Mouse (Mus musculus): ENCODE measurements around the gene Dixdc1. TPM values are rescaled to one million over a fixed set of nuclear protein-coding genes. Genes with fewer than 3 reads are reported as not detected.

Dixdc1 gene
- polyA plus RNA-seq, 1 experiment from 2014 or later = 31.6 TPM

GRCm38 (mm10) chr9:50750706-50751105, 11.4 kb upstream of the Dixdc1 start:
- WGBS = 74% methylated on average over 6 of the region's 6 CpGs
- Histone ChIP-seq H3K36me3 (ENCODE audit: control insufficient read depth, insufficient read depth, low read length) (no peaks in the 10 kb centered on the region), H3K4me2 (ENCODE audit: low read length) (no peak overlapping the region), H3K4me1 (ENCODE audit: control insufficient read depth, insufficient read depth, low read depth, low read length) (no peaks in the 10 kb centered on the region; the same call in 1 of the 2 replicates), H3K27me3 (replicated peaks; ENCODE audit: control insufficient read depth, insufficient read depth, low read length) (0 out of 2 replicates have a peak, but pooled peaks cover 2% of the 10 kb centered on the region), H3K27ac (ENCODE audit: low read depth, low read length) (no peak overlapping the region), H3K4me3 (ENCODE audit: low read length) (no peak overlapping the region), H3K9me3 (ENCODE audit: control insufficient read depth, low read length) (no peaks in the 10 kb centered on the region), H3K9ac (ENCODE audit: low read depth, low read length) (no peak overlapping the region)
- ATAC-seq = no peak

DNA sequence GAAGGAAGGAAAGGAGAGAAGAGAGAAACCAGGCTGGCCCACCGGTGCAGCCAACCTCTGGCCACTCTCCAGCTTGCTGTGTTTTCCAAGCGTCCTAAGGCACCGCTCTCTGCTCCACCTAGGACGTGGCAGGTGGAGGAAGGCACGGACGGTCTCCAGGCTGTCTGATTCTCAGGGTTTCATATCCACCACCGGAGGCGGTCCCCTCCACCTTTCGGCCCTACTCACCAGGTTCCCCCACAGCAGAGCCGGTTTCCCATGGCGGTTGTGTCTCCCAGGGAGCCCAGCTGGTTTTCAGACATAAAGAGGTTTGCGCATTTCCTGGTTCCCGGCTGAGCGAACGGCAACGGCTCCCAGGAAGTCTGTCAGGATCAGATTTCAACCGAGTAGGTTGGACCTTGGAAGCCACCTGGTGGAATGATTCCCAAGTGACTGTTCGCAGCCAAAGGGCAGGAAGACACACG, 6.9 kb upstream of the Dixdc1 start, which contains the start of gene 2310030G06Rik:
Gene 2310030G06Rik (minus strand): TSS at position 323 of the 464 bp plus-strand sequence.
- peak within 1 kb of the TSS; percentile 57 for H3K9ac ChIP-seq (ENCODE audit: low read depth, low read length)
- peak within 1 kb of the TSS; percentile 66 for H3K4me2 ChIP-seq (ENCODE audit: low read length)
- peak within 1 kb of the TSS; percentile 37 for H3K4me3 ChIP-seq (ENCODE audit: low read length)
- no peaks in the 10 kb centered on the region for H3K4me1 ChIP-seq (ENCODE audit: control insufficient read depth, insufficient read depth, low read depth, low read length)
- H3K36me3 ChIP-seq (ENCODE audit: control insufficient read depth, insufficient read depth, low read length) = no peaks in the 10 kb centered on the region
- no peaks in the 10 kb centered on the region for H3K9me3 ChIP-seq (ENCODE audit: control insufficient read depth, low read length)
- ATAC-seq = 0 out of 2 replicates have a peak, but pooled peaks have one; percentile 14
- 2% methylated on average over 19 of the region's 19 CpGs for WGBS
- no peak within 1 kb of the TSS for H3K27ac ChIP-seq (ENCODE audit: low read depth, low read length)
- H3K27me3 ChIP-seq (replicated peaks; ENCODE audit: control insufficient read depth, insufficient read depth, low read length) = 0 out of 2 replicates have a peak, but pooled peaks cover 2% of the 10 kb centered on the region

DNA sequence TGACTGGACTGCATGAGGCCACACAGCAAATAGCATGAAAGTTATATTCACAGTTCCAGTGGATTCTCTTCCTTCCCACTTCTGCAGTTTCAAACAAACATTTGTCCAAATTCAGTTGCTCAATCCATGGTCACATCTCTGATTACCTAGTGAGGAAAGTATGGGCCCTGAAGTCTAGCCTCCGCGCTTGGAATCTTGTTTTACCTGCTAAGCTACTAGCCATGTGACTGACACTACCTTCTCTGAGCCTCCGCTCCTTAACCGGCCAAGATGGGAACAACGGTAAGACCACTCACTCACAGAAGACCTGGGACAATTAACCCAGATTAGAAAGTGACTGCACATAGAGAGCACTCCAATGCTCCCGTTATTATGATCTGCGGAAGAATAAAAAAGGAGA, 6.5 kb upstream of the Dixdc1 start:
- Histone ChIP-seq H3K4me1 (ENCODE audit: control insufficient read depth, insufficient read depth, low read depth, low read length) (no peaks in the 10 kb centered on the region), H3K27me3 (replicated peaks; ENCODE audit: control insufficient read depth, insufficient read depth, low read length) (0 out of 2 replicates have a peak, but pooled peaks cover 2% of the 10 kb centered on the region), H3K27ac (ENCODE audit: low read depth, low read length) (no peak overlapping the region), H3K4me2 (ENCODE audit: low read length) (peak overlapping the region; percentile 66), H3K4me3 (ENCODE audit: low read length) (peak overlapping the region; percentile 37), H3K9me3 (ENCODE audit: control insufficient read depth, low read length) (no peaks in the 10 kb centered on the region), H3K36me3 (ENCODE audit: control insufficient read depth, insufficient read depth, low read length) (no peaks in the 10 kb centered on the region), H3K9ac (ENCODE audit: low read depth, low read length) (peak overlapping the region; percentile 57)
- WGBS = 19% methylated on average over 7 of the region's 7 CpGs
- no peak for ATAC-seq

DNA sequence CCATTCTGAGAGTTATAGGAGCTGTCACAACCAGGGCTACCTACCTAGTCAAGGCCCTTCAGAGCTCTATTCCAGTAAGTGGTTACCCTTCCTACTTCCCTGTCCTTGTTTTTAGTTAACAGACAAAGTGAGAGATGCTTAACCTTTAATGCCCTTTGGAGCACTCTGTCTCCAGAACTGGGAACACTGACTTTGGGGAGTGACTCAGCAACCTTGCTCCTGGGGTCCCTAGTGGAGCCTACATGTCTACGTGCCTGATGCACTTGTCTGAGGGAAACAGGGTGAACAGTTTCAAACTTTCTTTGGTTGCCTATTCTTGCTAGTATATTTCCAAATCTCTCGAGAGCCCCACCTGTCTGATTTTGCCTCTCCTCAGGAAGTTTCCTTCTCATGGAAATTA, 3.4 kb upstream of the Dixdc1 start:
- no peaks in the 10 kb centered on the region for H3K9me3 ChIP-seq (ENCODE audit: control insufficient read depth, low read length)
- H3K36me3 ChIP-seq (ENCODE audit: control insufficient read depth, insufficient read depth, low read length) = no peaks in the 10 kb centered on the region
- 0 out of 2 replicates have a peak, but pooled peaks cover 2% of the 10 kb centered on the region for H3K27me3 ChIP-seq (replicated peaks; ENCODE audit: control insufficient read depth, insufficient read depth, low read length)
- 72% methylated on average over 2 of the region's 2 CpGs for WGBS
- ATAC-seq = no peak
- no peak overlapping the region for H3K27ac ChIP-seq (ENCODE audit: low read depth, low read length)
- H3K4me1 ChIP-seq (ENCODE audit: control insufficient read depth, insufficient read depth, low read depth, low read length) = peaks cover 4% of the 10 kb centered on the region; the same call in 1 of the 2 replicates
- no peak overlapping the region for H3K4me3 ChIP-seq (ENCODE audit: low read length)
- H3K9ac ChIP-seq (ENCODE audit: low read depth, low read length) = no peak overlapping the region
- no peak overlapping the region for H3K4me2 ChIP-seq (ENCODE audit: low read length)

- no peak overlapping the region for H3K27ac ChIP-seq (ENCODE audit: low read depth, low read length)
- H3K9ac ChIP-seq (ENCODE audit: low read depth, low read length) = no peak overlapping the region
- ATAC-seq = no peak
- peaks cover 4% of the 10 kb centered on the region; the same call in 1 of the 2 replicates for H3K4me1 ChIP-seq (ENCODE audit: control insufficient read depth, insufficient read depth, low read depth, low read length)
- no peaks in the 10 kb centered on the region for H3K9me3 ChIP-seq (ENCODE audit: control insufficient read depth, low read length)
- H3K4me3 ChIP-seq (ENCODE audit: low read length) = no peak overlapping the region
- WGBS = 82% methylated on average over 3 of the region's 3 CpGs
- no peaks in the 10 kb centered on the region for H3K36me3 ChIP-seq (ENCODE audit: control insufficient read depth, insufficient read depth, low read length)
- 0 out of 2 replicates have a peak, but pooled peaks cover 2% of the 10 kb centered on the region for H3K27me3 ChIP-seq (replicated peaks; ENCODE audit: control insufficient read depth, insufficient read depth, low read length)
- no peak overlapping the region for H3K4me2 ChIP-seq (ENCODE audit: low read length)
These were observed 2.9 kb upstream of the Dixdc1 start for GRCm38 (mm10) chr9:50742261-50742660.

DNA sequence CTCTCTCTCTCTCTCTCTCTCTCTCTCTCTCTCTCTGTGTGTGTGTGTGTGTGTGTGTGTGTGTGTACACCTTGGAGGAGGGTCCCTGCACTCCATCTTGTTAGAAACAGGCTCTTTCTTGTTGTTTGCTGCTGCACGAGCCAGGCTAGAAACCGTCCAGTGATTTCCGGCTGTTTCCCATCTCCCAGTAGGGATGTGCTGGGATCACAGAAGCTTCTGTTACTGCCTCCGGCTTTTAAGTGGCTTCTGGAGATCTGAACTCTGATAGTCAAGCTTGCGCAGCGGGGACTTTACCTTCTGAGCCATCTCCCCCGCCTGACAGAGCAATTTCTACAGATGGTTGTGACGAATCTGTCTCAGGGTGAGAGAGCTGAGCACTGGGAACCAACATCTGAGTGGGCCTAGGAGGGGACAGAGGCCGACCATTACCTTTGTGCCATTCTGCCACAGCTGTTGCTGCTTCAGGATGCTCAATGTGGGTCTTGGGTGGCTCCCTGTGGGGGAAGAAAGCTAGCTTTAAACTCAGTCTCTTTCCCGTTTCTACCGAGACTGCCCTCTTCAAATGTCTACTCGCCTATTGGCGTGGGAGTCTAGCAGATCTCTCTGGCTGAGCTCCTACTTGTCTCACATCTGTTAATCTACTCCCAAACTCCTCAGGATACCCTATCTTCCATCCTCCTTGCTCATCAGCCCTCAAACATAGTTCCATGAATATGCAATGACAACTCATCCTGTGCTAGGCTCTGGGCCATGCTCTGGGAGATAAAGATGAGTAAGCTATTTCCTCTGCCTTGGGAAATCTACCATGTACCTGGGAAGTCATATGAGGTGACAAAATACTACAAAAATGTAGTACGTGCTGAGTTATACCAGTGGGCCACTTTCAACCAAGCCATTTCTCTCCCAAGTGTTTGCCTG, 1.8 kb upstream of the Dixdc1 start:
- H3K27me3 ChIP-seq (replicated peaks; ENCODE audit: control insufficient read depth, insufficient read depth, low read length) = no peaks in the 10 kb centered on the region
- H3K4me2 ChIP-seq (ENCODE audit: low read length) = no peak overlapping the region
- no peak overlapping the region for H3K9ac ChIP-seq (ENCODE audit: low read depth, low read length)
- WGBS = 87% methylated on average over 14 of the region's 14 CpGs
- no peak overlapping the region for H3K4me3 ChIP-seq (ENCODE audit: low read length)
- H3K27ac ChIP-seq (ENCODE audit: low read depth, low read length) = no peak overlapping the region
- no peaks in the 10 kb centered on the region for H3K9me3 ChIP-seq (ENCODE audit: control insufficient read depth, low read length)
- peaks cover 4% of the 10 kb centered on the region; the same call in 1 of the 2 replicates for H3K4me1 ChIP-seq (ENCODE audit: control insufficient read depth, insufficient read depth, low read depth, low read length)
- no peak for ATAC-seq
- no peaks in the 10 kb centered on the region for H3K36me3 ChIP-seq (ENCODE audit: control insufficient read depth, insufficient read depth, low read length)

- Histone ChIP-seq H3K9ac (ENCODE audit: low read depth, low read length) (no peak overlapping the region), H3K27me3 (replicated peaks; ENCODE audit: control insufficient read depth, insufficient read depth, low read length) (no peaks in the 10 kb centered on the region), H3K27ac (ENCODE audit: low read depth, low read length) (no peak overlapping the region), H3K36me3 (ENCODE audit: control insufficient read depth, insufficient read depth, low read length) (no peaks in the 10 kb centered on the region), H3K4me1 (ENCODE audit: control insufficient read depth, insufficient read depth, low read depth, low read length) (peaks cover 6% of the 10 kb centered on the region; the same call in 1 of the 2 replicates), H3K4me2 (ENCODE audit: low read length) (peak overlapping the region; percentile 36), H3K4me3 (ENCODE audit: low read length) (no peak overlapping the region), H3K9me3 (ENCODE audit: control insufficient read depth, low read length) (no peaks in the 10 kb centered on the region)
- WGBS = 2% methylated on average over 9 of the region's 9 CpGs
- no peak for ATAC-seq
These were observed 4.3 kb downstream of the Dixdc1 start for GRCm38 (mm10) chr9:50734989-50735388.

DNA sequence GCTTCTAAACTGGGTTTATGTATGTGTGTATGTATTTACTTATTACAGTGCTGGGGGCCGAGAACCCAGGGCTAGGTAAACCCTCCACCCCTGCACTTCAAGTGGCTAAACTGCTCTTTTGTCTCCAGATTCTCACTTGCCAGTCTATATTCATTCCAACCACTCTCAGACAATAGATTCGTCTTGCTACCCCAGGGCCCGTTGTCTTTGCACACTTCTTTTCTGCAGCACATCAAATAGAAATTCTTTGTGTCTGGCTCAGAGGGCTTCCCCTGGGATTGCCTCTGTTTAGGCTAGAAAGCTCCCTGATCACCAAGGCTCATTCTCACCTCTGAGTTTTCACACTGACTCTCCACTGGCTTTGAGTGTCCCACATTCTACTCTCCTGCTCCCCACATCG, 6.8 kb downstream of the Dixdc1 start:
- H3K4me1 ChIP-seq (ENCODE audit: control insufficient read depth, insufficient read depth, low read depth, low read length) = peaks cover 4% of the 10 kb centered on the region; the same call in 1 of the 2 replicates
- H3K36me3 ChIP-seq (ENCODE audit: control insufficient read depth, insufficient read depth, low read length) = no peaks in the 10 kb centered on the region
- H3K4me3 ChIP-seq (ENCODE audit: low read length) = no peak overlapping the region
- H3K9me3 ChIP-seq (ENCODE audit: control insufficient read depth, low read length) = no peaks in the 10 kb centered on the region
- no peak overlapping the region for H3K27ac ChIP-seq (ENCODE audit: low read depth, low read length)
- no peaks in the 10 kb centered on the region for H3K27me3 ChIP-seq (replicated peaks; ENCODE audit: control insufficient read depth, insufficient read depth, low read length)
- no peak overlapping the region for H3K9ac ChIP-seq (ENCODE audit: low read depth, low read length)
- WGBS = 6% methylated on average over 4 of the region's 4 CpGs
- H3K4me2 ChIP-seq (ENCODE audit: low read length) = no peak overlapping the region
- no peak for ATAC-seq

DNA sequence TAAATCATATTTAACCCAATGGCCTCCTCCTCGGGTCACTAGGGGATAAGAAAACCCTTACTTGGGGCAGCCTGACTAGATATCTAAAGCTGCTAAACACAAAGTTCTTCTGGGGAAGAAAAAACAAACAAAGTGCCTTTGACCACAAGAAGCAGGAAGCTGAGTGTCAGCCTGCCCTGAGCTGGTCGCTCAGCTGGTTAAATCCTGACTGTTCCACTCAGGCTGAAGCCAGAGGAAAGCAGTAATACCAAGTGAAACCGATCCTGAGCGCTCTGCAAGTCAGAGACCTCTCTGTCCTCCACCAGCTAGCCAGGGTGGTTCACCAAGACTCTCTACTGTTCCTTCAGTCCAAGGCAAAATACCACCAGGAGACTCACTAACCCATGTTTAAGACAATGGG, 9.7 kb downstream of the Dixdc1 start:
- no peak overlapping the region for H3K27ac ChIP-seq (ENCODE audit: low read depth, low read length)
- no peak for ATAC-seq

More for the DNA sequence above, 9.7 kb downstream of the Dixdc1 start:
- Histone ChIP-seq H3K27me3 (replicated peaks; ENCODE audit: control insufficient read depth, insufficient read depth, low read length) (no peaks in the 10 kb centered on the region), H3K4me2 (ENCODE audit: low read length) (no peak overlapping the region), H3K4me3 (ENCODE audit: low read length) (no peak overlapping the region), H3K9ac (ENCODE audit: low read depth, low read length) (no peak overlapping the region), H3K4me1 (ENCODE audit: control insufficient read depth, insufficient read depth, low read depth, low read length) (peaks cover 19% of the 10 kb centered on the region), H3K36me3 (ENCODE audit: control insufficient read depth, insufficient read depth, low read length) (no peaks in the 10 kb centered on the region), H3K9me3 (ENCODE audit: control insufficient read depth, low read length) (no peaks in the 10 kb centered on the region)
- WGBS = 76% methylated on average over 4 of the region's 4 CpGs
